Mouse (Mus musculus) embryonic facial prominence, embryonic 10.5 days (tissue): ENCODE data around the gene Ttc7. TPM values are rescaled to one million over a fixed set of nuclear protein-coding genes. Genes with fewer than 3 reads are reported as not detected.

Source experiments
- DNase-seq: peaks from one replicate; pipeline ENCODE4 v3.0.0-alpha.2; 2017; ENCODE audit warnings: low spot score
- H3K27ac ChIP-seq: fragments of 300-500 bp; sonication (generic); replicated peaks from 2 replicates; pipeline ENCODE4 v1.5.1; 2016; ENCODE audit warnings: mild to moderate bottlenecking
- H3K27me3 ChIP-seq: fragments of 300-500 bp; sonication (generic); replicated peaks from 2 replicates; pipeline ENCODE4 v1.6.1; 2016; ENCODE audit warnings: low read depth, mild to moderate bottlenecking; ENCODE audit not compliant: poor library complexity, severe bottlenecking
- H3K36me3 ChIP-seq: fragments of 300-500 bp; sonication (generic); replicated peaks from 2 replicates; pipeline ENCODE4 v1.6.1; 2016; ENCODE audit warnings: mild to moderate bottlenecking, moderate library complexity
- H3K4me1 ChIP-seq: fragments of 300-500 bp; sonication (generic); 2 replicates; pipeline ENCODE4 v1.6.1; 2016
- H3K4me3 ChIP-seq: fragments of 300-500 bp; sonication (generic); 2 replicates; pipeline ENCODE4 v1.5.1; 2016; ENCODE audit warnings: mild to moderate bottlenecking, moderate library complexity
- H3K9me3 ChIP-seq: fragments of 300-500 bp; sonication (generic); 2 replicates; pipeline ENCODE4 v1.6.1; 2016; ENCODE audit warnings: mild to moderate bottlenecking
- WGBS: fragments of 180-500 bp; shearing (Covaris S2); methylation state at CpG from one replicate; pipeline ENCODE4 v1.1.7; 2016; 5-methylcytosine and 5-hydroxymethylcytosine counted together
- polyA plus RNA-seq: library from polyadenylated mRNA; unstranded; fragments of >200 nt; fragmentation: Nextera tagmentation; extraction: Ambion mirVana; gene quantifications from 2 replicates; pipeline ENCODE4 v1.2.1, GENCODE M21; 2016

Ttc7 gene
- polyA plus RNA-seq, 1 experiment from 2014 or later = 3.6 TPM

GRCm38 (mm10) chr17:87269454-87269853 lies 13.2 kb upstream of the Ttc7 start:
- peaks cover 10% of the 10 kb centered on the region for H3K4me1 ChIP-seq
- no peaks in the 10 kb centered on the region for H3K9me3 ChIP-seq
- DNase-seq = no peak
- no peak overlapping the region for H3K27ac ChIP-seq
- no peak overlapping the region for H3K4me3 ChIP-seq
- H3K27me3 ChIP-seq = 0 out of 2 replicates have a peak, but pooled peaks cover 6% of the 10 kb centered on the region
- H3K36me3 ChIP-seq = no peaks in the 10 kb centered on the region
- WGBS = 87% methylated on average over 6 of the region's 6 CpGs

- 62% methylated on average over 15 of the region's 15 CpGs for WGBS
- no peaks in the 10 kb centered on the region for H3K4me1 ChIP-seq
- H3K27me3 ChIP-seq = peaks cover 23% of the 10 kb centered on the region
- H3K36me3 ChIP-seq = no peaks in the 10 kb centered on the region
- H3K9me3 ChIP-seq = no peaks in the 10 kb centered on the region
- H3K4me3 ChIP-seq = no peak overlapping the region
- no peak overlapping the region for H3K27ac ChIP-seq
- DNase-seq = no peak
Observed at GRCm38 (mm10) chr17:87275363-87276341, 7.0 kb upstream of the Ttc7 start.

- Histone ChIP-seq H3K4me3 (peak overlapping the region; percentile 86), H3K36me3 (no peaks in the 10 kb centered on the region), H3K27me3 (peaks cover 67% of the 10 kb centered on the region), H3K27ac (peak overlapping the region; percentile 95), H3K4me1 (peaks cover 33% of the 10 kb centered on the region), H3K9me3 (no peaks in the 10 kb centered on the region)
- under 1% methylated on average over 44 of the region's 44 CpGs for WGBS
- peak; percentile 90 for DNase-seq
Observed at GRCm38 (mm10) chr17:87282007-87282705, 530 bp upstream of the Ttc7 start.

DNA sequence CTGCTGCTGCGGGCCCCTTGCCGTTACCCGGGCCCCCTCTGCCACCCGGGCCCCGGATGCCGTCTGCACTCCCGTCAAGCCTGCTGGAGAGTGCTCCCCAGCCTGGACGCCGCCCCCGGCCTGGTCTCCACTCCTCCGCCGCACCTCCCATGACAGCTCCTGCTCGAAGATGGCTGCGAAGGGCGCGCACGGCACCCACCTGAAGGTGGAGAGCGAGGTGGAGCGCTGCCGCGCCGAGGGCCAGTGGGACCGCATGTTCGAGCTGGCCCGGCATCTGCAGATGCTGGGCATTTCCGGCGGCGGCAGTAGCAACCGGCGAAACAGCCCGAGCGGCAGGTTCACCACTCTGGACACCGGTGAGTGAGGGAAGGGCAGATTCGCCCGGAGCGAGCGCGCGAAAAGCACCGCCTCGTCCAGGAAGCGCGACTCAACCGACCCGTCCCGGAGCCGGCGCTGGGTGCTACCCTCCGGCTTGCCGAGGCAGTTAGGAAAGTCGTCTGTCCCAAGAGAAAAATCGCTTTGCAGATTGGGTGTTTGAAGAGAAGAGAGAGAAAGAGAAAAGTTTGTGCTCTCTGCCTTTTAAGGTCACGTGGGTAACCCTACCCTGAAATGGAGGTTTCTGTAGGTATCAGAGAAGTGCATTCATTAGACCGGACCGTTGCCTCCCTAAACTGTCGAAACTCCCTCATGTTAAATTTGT lies 519 bp downstream of the Ttc7 start:
- Histone ChIP-seq H3K9me3 (no peaks in the 10 kb centered on the region), H3K27ac (peak overlapping the region; percentile 95), H3K36me3 (no peaks in the 10 kb centered on the region), H3K4me3 (peak overlapping the region; percentile 86), H3K27me3 (peaks cover 77% of the 10 kb centered on the region), H3K4me1 (peaks cover 36% of the 10 kb centered on the region)
- DNase-seq = peak; percentile 76
- WGBS = under 1% methylated on average over 56 of the region's 56 CpGs

DNA sequence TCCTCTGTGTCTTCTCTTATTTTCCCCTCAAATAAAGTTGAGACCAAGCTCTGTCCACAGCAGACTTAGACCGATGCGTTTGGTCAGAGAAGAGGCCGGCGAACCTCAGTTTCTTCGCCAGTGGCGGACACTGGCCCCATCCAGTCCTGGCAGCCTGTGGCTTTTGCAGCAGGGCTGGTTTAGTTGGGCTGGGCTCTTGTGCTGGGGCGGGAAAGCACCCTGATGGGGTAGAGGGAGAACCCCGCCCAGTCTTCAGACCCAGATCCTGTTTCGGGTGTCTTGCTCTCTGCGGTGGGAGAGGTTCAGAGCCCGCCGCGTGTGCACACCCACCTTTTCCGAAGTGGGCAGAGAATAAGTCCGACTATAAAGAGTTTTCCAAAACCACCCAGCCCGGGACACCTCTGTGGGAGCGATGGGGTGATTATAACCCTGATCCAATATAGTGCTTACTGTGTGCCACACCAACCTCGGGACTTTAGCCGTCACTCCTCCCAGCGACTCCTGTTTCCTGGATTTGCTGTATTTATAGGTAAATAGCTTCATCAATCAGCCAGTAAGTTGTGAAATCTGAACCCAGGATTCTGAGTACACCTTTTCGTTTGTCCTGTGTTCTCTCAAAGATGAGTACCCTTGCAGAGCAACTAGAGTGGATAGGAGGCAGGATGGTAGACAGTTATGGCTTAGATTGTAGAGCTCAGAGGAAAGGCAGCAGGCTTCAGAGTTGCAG lies 1.2 kb downstream of the Ttc7 start:
- no peaks in the 10 kb centered on the region for H3K36me3 ChIP-seq
- 3% methylated on average over 21 of the region's 21 CpGs for WGBS
- H3K4me1 ChIP-seq = peaks cover 37% of the 10 kb centered on the region
- no peak overlapping the region for H3K27ac ChIP-seq
- peak overlapping the region; percentile 86 for H3K4me3 ChIP-seq
- peaks cover 85% of the 10 kb centered on the region for H3K27me3 ChIP-seq
- DNase-seq = peak; percentile 53
- no peaks in the 10 kb centered on the region for H3K9me3 ChIP-seq

DNA sequence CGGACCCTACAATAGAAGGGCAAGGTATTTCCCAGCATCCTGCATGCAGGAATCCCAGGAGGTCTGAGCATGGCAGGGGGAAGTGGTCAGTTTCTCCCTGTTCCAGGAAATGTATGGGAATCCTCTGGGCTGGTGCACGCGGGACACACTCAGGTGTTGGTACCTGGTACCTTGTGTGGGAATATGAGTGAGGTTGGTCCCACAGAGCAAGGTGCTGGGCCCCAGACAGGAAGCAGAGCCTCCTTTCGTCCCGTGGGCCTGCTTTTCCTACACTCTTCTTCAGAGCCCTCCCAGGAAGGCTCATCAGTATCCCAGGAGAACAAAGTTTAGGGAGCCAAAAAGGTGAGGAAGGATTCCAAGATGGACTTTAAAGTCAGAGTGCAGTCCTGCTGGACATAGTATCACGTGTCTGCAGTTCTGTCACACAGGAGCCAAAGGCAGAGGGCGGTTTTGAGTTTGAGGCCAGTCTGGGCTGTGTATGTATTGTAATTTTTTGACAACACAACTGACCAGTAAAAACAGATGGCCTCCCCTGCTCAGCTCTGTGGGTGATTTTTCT lies 1.9 kb downstream of the Ttc7 start:
- WGBS = 49% methylated on average over 7 of the region's 7 CpGs
- H3K27me3 ChIP-seq = peaks cover 89% of the 10 kb centered on the region
- H3K4me1 ChIP-seq = peaks cover 37% of the 10 kb centered on the region
- DNase-seq = peak; percentile 15
- H3K36me3 ChIP-seq = no peaks in the 10 kb centered on the region
- H3K4me3 ChIP-seq = peak overlapping the region; percentile 86; the same call in 1 of the 2 replicates
- no peaks in the 10 kb centered on the region for H3K9me3 ChIP-seq
- H3K27ac ChIP-seq = no peak overlapping the region

- no peak overlapping the region for H3K4me3 ChIP-seq
- no peaks in the 10 kb centered on the region for H3K36me3 ChIP-seq
- no peak overlapping the region for H3K27ac ChIP-seq
- H3K9me3 ChIP-seq = no peaks in the 10 kb centered on the region
- H3K4me1 ChIP-seq = peaks cover 37% of the 10 kb centered on the region
- WGBS = 79% methylated on average over 23 of the region's 23 CpGs
- DNase-seq = no peak
- peaks cover 85% of the 10 kb centered on the region for H3K27me3 ChIP-seq
Observed at GRCm38 (mm10) chr17:87285731-87286465, 3.2 kb downstream of the Ttc7 start.

DNA sequence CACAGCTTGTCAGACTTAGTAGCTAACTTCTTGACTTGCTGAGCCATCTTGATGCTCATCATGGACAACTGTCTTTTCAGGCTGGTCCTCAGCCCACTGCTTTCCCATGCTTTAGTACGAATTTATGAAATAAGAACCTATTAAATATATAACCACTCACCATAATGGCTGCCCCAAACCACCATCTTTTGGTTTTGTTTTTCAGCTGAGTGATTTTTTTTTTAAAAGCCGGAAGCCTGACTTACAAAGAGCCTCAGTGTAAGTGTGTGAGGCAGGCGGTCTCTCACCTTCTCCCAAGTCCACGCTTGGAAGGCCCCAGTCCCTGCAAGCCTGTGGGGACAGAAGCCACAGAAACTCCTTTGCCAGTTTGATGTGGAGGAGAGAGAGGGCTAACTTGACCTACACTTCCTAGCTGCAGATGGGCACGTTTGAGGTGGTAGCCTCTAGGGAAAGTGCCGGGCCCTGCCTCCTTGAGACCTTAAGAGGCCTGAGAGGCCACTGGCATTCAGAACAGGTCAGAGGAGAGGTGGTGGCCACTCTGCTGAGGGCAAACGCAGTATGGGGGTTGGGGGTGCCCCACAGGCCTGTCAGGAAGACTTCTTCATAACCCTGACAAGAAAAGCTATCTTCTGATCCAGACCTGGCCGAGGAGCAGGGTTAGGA lies 3.9 kb downstream of the Ttc7 start:
- no peak for DNase-seq
- 55% methylated on average over 8 of the region's 8 CpGs for whole genome bisulfite sequencing
- no peaks in the 10 kb centered on the region for H3K9me3 ChIP-seq
- H3K36me3 ChIP-seq = no peaks in the 10 kb centered on the region
- no peak overlapping the region for H3K4me3 ChIP-seq
- peaks cover 78% of the 10 kb centered on the region for H3K27me3 ChIP-seq
- peaks cover 31% of the 10 kb centered on the region for H3K4me1 ChIP-seq
- no peak overlapping the region for H3K27ac ChIP-seq

GRCm38 (mm10) chr17:87287197-87287777 lies 4.6 kb downstream of the Ttc7 start:
- Histone ChIP-seq H3K4me3 (no peak overlapping the region), H3K27ac (no peak overlapping the region), H3K9me3 (no peaks in the 10 kb centered on the region), H3K36me3 (no peaks in the 10 kb centered on the region), H3K4me1 (peaks cover 25% of the 10 kb centered on the region), H3K27me3 (peaks cover 78% of the 10 kb centered on the region)
- no peak for DNase-seq
- whole genome bisulfite sequencing = 44% methylated on average over 8 of the region's 8 CpGs

DNA sequence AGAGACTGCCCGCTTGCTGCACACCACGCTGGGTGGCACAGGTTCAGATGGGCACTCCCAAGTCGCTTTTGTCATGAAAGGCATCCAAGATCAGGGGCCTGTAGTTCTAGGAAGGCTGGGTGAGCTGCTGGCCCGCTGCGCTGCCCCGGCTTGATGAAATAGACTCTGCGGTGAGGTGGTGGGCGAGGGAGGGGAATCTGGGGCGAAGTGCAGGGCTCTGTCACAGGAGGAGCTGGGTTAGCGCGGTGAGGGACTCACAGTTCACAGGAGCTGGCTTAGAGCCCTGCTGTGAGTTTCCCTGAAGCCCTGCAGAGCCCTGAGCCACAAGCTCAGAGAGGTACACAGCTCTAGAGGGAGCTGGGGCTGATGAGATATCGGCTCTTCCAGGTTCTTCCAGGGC lies 5.4 kb downstream of the Ttc7 start:
- 23% methylated on average over 12 of the region's 12 CpGs for WGBS

More for the DNA sequence above, 5.4 kb downstream of the Ttc7 start:
- Histone ChIP-seq H3K27me3 (peaks cover 74% of the 10 kb centered on the region), H3K27ac (no peak overlapping the region), H3K9me3 (no peaks in the 10 kb centered on the region), H3K36me3 (no peaks in the 10 kb centered on the region), H3K4me1 (peaks cover 17% of the 10 kb centered on the region), H3K4me3 (no peak overlapping the region)
- DNase-seq = no peak
